Mouse (Mus musculus) stomach, postnatal 0 days (tissue): ENCODE results near the gene Arrdc5. TPM values are rescaled to one million over a fixed set of nuclear protein-coding genes. Genes with fewer than 3 reads are reported as not detected.

Experiments
- ATAC-seq: fragments of 200-750 bp; cut with Nextera tagmentation; 2 replicates; pipeline ENCODE4 v1.8.0; 2017; ENCODE audit not compliant: low FRiP score, low TSS enrichment
- DNase-seq: peaks from one replicate; pipeline ENCODE4 v3.0.0-alpha.2; 2016; ENCODE audit warnings: low spot score
- H3K27ac ChIP-seq: fragments of 300-500 bp; sonication (generic); replicated peaks from 2 replicates; pipeline ENCODE4 v1.5.1; 2014; ENCODE audit warnings: mild to moderate bottlenecking, control low read depth
- H3K27me3 ChIP-seq: fragments of 300-500 bp; sonication (generic); 2 replicates; pipeline ENCODE4 v1.6.1; 2014; ENCODE audit warnings: low read length; ENCODE audit not compliant: control insufficient read depth, insufficient read depth
- H3K36me3 ChIP-seq: fragments of 300-500 bp; sonication (generic); 2 replicates; pipeline ENCODE4 v1.6.1; 2014; ENCODE audit warnings: low read length, mixed read lengths; ENCODE audit not compliant: control insufficient read depth, insufficient read depth
- H3K4me1 ChIP-seq: fragments of 300-500 bp; sonication (generic); replicated peaks from 2 replicates; pipeline ENCODE4 v1.6.1; 2014; ENCODE audit warnings: antibody characterized with exemption; ENCODE audit not compliant: control insufficient read depth, insufficient read depth
- H3K4me2 ChIP-seq: fragments of 300-500 bp; sonication (generic); replicated peaks from 2 replicates; pipeline ENCODE4 v1.6.1; 2014; ENCODE audit warnings: low read depth, mild to moderate bottlenecking, control low read depth, moderate library complexity
- H3K4me3 ChIP-seq: fragments of 300-500 bp; sonication (generic); 2 replicates; pipeline ENCODE4 v1.5.1; 2014; ENCODE audit warnings: low read depth, low read length, control low read depth
- H3K9ac ChIP-seq: fragments of 300-500 bp; sonication (generic); 2 replicates; pipeline ENCODE4 v1.6.1; 2014; ENCODE audit warnings: mild to moderate bottlenecking, low read length, control low read depth, mixed read lengths
- H3K9me3 ChIP-seq: fragments of 300-500 bp; sonication (generic); 2 replicates; pipeline ENCODE4 v1.6.1; 2016; ENCODE audit warnings: low read length; ENCODE audit not compliant: control insufficient read depth
- CTCF ChIP-seq: IDR thresholded peaks from 2 replicates; pipeline ENCODE4 v1.5.1; 2016; ENCODE audit warnings: antibody characterized with exemption, low read depth, mild to moderate bottlenecking, moderate library complexity
- EP300 ChIP-seq: optimal IDR thresholded peaks from 2 replicates; pipeline ENCODE3; 2016; ENCODE audit warnings: antibody characterized with exemption
- WGBS: fragments of 180-500 bp; shearing (Covaris S2); extraction: QIAGEN DNeasy Blood & Tissue Kit; methylation state at CpG from one replicate; pipeline ENCODE4 v1.1.7; 2014; 5-methylcytosine and 5-hydroxymethylcytosine counted together
- polyA plus RNA-seq: library from polyadenylated mRNA; unstranded; fragments of >200 nt; fragmentation: Nextera tagmentation; extraction: Ambion mirVana; gene quantifications from 2 replicates; pipeline ENCODE4 v1.2.1, GENCODE M21; 2015

Gene Arrdc5
- polyA plus RNA-seq, 1 experiment from 2014 or later: not detected

DNA sequence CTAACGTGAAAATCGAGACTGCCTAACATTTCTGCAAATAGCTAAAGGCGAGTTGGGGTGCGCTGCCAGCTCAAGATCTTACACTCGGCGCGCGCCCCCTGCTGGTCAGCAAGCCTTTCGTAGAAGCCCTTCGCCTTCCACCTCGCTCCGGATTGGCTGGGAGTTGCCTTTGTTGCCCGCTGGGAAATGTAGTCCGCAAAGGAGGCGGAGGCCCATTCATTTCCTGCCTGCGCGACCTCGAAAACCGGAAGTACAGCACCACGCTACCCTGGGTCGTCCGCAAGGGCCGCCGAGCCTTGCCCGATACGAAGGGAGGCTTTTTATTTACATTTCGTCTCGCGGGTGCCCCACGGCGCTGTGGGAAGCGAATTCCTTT, 44.2 kb downstream of the Arrdc5 start:
- H3K27ac ChIP-seq: peak overlapping the region; percentile 95
- peak overlapping the region; percentile 61 for H3K4me3 ChIP-seq
- DNase-seq (peak; percentile 99), ATAC-seq (peak; percentile 90)
- under 1% methylated on average over 32 of the region's 32 CpGs for WGBS
- TF ChIP-seq CTCF (peak; percentile 95), EP300 (no peak)
- no peaks in the 10 kb centered on the region for H3K27me3 ChIP-seq
- H3K9ac ChIP-seq: peak overlapping the region; percentile 43; the same call in 1 of the 2 replicates
- H3K9me3 ChIP-seq: no peaks in the 10 kb centered on the region
- peaks cover 10% of the 10 kb centered on the region for H3K36me3 ChIP-seq
- peaks cover 3% of the 10 kb centered on the region; the same call in 1 of the 2 replicates for H3K4me1 ChIP-seq
- peak overlapping the region; percentile 71 for H3K4me2 ChIP-seq

DNA sequence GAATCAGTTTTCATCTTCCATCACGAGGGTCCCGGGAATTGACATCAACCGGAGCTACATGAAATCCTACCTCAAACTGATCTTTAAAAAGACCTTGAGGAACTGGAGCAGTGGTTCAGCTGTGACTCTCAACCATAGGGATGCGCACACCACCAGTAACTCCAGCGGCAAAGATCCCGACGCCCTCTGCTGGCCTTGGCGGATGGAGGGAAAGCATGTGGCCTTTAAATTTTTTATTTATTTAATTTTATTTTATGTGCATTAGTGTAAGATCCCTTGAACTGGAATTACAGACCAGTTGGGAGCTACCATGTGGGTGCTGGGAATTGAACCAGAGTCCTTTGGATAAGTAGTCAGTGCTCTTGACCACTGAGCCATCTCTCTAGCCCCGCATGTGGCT, 44.7 kb downstream of the Arrdc5 start:
- Histone ChIP-seq H3K9ac (no peak overlapping the region), H3K27ac (no peak overlapping the region; the same call in 1 of the 2 replicates), H3K36me3 (peaks cover 10% of the 10 kb centered on the region), H3K9me3 (no peaks in the 10 kb centered on the region), H3K27me3 (no peaks in the 10 kb centered on the region), H3K4me2 (peak overlapping the region; percentile 33; the same call in 1 of the 2 replicates), H3K4me1 (peaks cover 3% of the 10 kb centered on the region; the same call in 1 of the 2 replicates), H3K4me3 (peak overlapping the region; percentile 61)
- peak; percentile 19 for TF ChIP-seq EP300
- TF ChIP-seq CTCF: no peak
- DNase-seq (no peak), ATAC-seq (no peak)
- WGBS: 14% methylated on average over 9 of the region's 9 CpGs

- H3K9ac ChIP-seq: no peak overlapping the region
- no peak for TF ChIP-seq CTCF
- TF ChIP-seq EP300: no peak
- no peak overlapping the region for H3K4me2 ChIP-seq
- H3K36me3 ChIP-seq: peaks cover 6% of the 10 kb centered on the region
- no peak overlapping the region for H3K4me3 ChIP-seq
- H3K9me3 ChIP-seq: no peaks in the 10 kb centered on the region
- peaks cover 3% of the 10 kb centered on the region; the same call in 1 of the 2 replicates for H3K4me1 ChIP-seq
- WGBS: 87% methylated on average over 4 of the region's 4 CpGs
- DNase-seq: no peak
- no peak for ATAC-seq
- H3K27me3 ChIP-seq: no peaks in the 10 kb centered on the region
- H3K27ac ChIP-seq: no peak overlapping the region
Measured at GRCm38 (mm10) chr17:56254695-56255094, 45.4 kb downstream of the Arrdc5 start.

DNA sequence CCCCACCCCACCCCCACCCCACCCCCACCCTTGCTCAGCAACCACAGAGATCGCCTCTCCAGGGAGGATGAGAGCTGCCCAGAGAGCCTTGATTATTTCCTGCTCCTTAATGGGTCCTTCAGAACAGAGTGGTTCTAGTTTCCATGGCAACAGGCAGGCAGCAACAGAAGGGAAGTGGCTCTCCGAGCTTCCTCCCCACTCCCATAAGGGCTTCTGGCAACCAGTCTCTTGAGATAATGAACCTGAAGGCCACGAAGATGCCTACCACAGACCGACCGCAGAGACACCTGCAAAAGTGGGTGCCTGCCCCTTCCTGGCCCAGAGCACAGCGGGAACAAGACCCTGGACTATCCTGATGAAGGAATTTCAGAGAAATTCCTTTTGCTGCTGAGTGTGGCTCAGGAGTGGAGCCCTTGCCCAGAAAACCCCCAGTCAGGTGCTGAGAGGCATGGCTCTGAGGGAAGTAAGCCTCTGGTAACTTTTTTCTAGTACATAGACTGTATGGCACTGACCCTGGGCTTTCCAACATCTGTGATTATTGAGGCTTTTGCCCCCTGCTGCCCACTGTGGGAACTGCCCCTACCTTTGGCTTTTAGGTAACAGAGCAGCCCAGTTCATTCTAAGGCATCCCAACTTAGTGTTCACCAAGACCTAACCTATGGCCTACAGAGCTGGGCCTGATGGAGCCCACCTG, 48.8 kb downstream of the Arrdc5 start:
- Histone ChIP-seq H3K4me2 (no peak overlapping the region), H3K27me3 (no peaks in the 10 kb centered on the region), H3K36me3 (no peaks in the 10 kb centered on the region), H3K4me3 (no peak overlapping the region), H3K9me3 (no peaks in the 10 kb centered on the region), H3K9ac (no peak overlapping the region), H3K4me1 (no peaks in the 10 kb centered on the region), H3K27ac (no peak overlapping the region)
- ATAC-seq: no peak
- DNase-seq: peak; percentile 75
- WGBS: 22% methylated on average over 6 of the region's 6 CpGs
- TF ChIP-seq EP300 (no peak), CTCF (peak; percentile 80)

- Histone ChIP-seq H3K27me3 (no peaks in the 10 kb centered on the region), H3K4me2 (no peak overlapping the region), H3K4me1 (no peaks in the 10 kb centered on the region), H3K27ac (no peak overlapping the region), H3K9ac (no peak overlapping the region), H3K36me3 (no peaks in the 10 kb centered on the region), H3K9me3 (no peaks in the 10 kb centered on the region), H3K4me3 (no peak overlapping the region)
- ATAC-seq: no peak
- TF ChIP-seq EP300: no peak
- TF ChIP-seq CTCF: no peak
- 61% methylated on average over 7 of the region's 7 CpGs for WGBS
- DNase-seq: no peak
Measured at GRCm38 (mm10) chr17:56245608-56246007, 54.5 kb downstream of the Arrdc5 start.

Other genes starting within 250 kb of the Arrdc5 start
- gene Ubxn6, start 225.3 kb downstream of the Arrdc5 start, polyA plus RNA-seq: 43.0 and 45.1 TPM in 2 replicates
- gene Hdgfl2, start 220.7 kb downstream of the Arrdc5 start, polyA plus RNA-seq: 37.8 and 38.4 TPM in 2 replicates
- gene Plin4, start 190.5 kb downstream of the Arrdc5 start, polyA plus RNA-seq: 0.95 and 1.4 TPM in 2 replicates
- gene Plin5, start 182.7 kb downstream of the Arrdc5 start, polyA plus RNA-seq: 0.48 and 0.65 TPM in 2 replicates
- 1.2 and 1.9 TPM in 2 replicates for gene Lrg1, start 178.3 kb downstream of the Arrdc5 start, polyA plus RNA-seq
- 0.31 and 0.39 TPM in 2 replicates for gene Sema6b, start 159.9 kb downstream of the Arrdc5 start, polyA plus RNA-seq
- gene Tnfaip8l1, start 137.8 kb downstream of the Arrdc5 start, polyA plus RNA-seq: 4.4 and 5.2 TPM in 2 replicates
- gene Mydgf, start 116.4 kb downstream of the Arrdc5 start, polyA plus RNA-seq: 77.0 and 83.0 TPM in 2 replicates
- gene Dpp9, start 81.4 kb downstream of the Arrdc5 start, polyA plus RNA-seq: 13.8 and 14.0 TPM in 2 replicates
- gene Fem1a, start 43.5 kb downstream of the Arrdc5 start, polyA plus RNA-seq: 9.6 and 10.0 TPM in 2 replicates
- 4.6 and 6.4 TPM in 2 replicates for gene Ticam1, start 23.5 kb downstream of the Arrdc5 start, polyA plus RNA-seq
- 65.3 and 67.3 TPM in 2 replicates for gene Plin3, start 7.4 kb downstream of the Arrdc5 start, polyA plus RNA-seq
- 18.4 and 19.5 TPM in 2 replicates for gene Uhrf1, start 3.0 kb upstream of the Arrdc5 start, polyA plus RNA-seq
- 13.5 and 15.0 TPM in 2 replicates for gene Kdm4b, start 25.8 kb upstream of the Arrdc5 start, polyA plus RNA-seq
- 22.2 and 22.8 TPM in 2 replicates for gene Ptprs, start 176.2 kb upstream of the Arrdc5 start, polyA plus RNA-seq
- gene Znrf4, start 212.1 kb upstream of the Arrdc5 start, polyA plus RNA-seq: not detected in 2 replicates